Mouse (Mus musculus) ovary, postnatal 14 days (tissue): Measurements from ENCODE around the gene Prap1.

Experiments used
- DNase-seq: peaks from one replicate; pipeline ENCODE4 v3.0.0; 2022; ENCODE audit warnings: low spot score

The Prap1 gene

DNA sequence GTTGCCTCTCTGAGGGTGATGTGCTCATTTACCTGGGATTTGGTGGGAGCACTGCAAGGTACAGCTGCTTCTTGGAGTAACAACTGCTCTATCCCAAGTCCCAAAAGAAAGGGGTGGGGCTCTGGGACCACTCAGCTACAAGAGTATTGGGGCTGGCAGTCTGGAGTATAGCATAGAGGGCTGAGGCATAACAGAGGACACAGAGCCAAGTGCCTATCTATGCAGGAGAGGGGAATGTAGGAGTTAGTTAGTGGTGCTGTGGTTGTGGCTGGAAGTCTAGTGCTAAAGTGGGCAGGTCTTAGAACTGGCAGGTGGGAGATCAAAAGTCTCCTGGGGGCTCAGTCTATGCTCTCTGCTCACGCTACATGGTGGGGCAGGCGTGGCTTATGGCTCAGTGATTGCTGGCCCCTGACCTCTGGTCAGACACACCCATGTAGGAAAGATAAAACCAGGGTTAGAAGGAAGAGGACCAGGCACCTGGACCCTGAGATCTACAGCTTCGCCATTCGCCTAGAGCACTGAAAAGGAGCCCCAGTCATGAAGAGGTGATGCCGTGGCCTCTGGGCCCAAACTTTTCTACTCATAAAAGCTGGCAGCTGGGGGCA lies at the start of gene Prap1:
Prap1 (plus strand) TSS at position 472 of the 605 bp plus-strand sequence.
- DNase-seq, result no peak

DNA sequence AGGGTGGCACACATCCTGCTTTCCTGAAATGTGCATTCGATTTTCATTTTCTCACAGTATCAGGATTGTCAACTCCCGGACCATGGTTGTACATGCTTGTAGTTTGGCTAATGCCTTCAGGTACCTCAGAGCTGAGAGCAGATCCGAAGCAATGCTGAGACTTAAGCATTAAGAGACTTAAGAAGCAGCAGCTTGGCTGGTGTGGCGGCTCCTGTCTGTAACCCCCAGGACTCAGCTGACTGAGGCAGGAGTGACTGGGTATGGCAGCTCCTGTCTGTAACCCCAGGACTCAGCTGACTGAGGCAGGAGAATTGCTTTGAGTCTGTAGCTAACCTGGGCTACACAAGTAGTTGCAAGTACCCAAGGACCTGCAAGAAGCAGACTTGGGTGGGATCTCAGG lies 47.6 kb upstream of the Prap1 start:
- no peak for DNase-seq

DNA sequence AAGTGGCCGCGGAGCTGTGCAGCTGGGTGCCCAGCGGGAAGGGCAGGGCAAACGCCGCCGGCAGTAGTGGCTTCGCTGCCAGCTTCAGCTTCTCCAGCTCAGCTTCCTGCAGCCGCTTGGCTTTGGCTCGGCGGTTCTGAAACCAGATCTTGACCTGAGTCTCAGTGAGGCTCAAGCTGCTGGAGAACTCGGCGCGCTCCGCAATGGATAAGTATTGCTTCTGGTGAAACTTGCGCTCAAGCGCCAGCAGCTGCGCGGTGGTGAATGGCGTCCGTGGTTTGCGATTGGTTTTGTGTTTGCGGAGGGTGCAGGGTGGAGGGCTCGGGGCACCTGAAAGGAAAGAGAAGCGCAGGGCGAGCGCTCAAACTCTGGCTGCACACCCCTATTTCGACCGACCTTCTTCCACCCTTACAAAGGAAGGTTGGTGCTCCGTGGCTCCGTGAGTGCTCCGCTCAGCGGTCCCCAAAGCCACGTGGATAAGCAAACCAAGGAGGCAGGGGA lies 45.3 kb upstream of the Prap1 start:
- no peak for DNase-seq

DNA sequence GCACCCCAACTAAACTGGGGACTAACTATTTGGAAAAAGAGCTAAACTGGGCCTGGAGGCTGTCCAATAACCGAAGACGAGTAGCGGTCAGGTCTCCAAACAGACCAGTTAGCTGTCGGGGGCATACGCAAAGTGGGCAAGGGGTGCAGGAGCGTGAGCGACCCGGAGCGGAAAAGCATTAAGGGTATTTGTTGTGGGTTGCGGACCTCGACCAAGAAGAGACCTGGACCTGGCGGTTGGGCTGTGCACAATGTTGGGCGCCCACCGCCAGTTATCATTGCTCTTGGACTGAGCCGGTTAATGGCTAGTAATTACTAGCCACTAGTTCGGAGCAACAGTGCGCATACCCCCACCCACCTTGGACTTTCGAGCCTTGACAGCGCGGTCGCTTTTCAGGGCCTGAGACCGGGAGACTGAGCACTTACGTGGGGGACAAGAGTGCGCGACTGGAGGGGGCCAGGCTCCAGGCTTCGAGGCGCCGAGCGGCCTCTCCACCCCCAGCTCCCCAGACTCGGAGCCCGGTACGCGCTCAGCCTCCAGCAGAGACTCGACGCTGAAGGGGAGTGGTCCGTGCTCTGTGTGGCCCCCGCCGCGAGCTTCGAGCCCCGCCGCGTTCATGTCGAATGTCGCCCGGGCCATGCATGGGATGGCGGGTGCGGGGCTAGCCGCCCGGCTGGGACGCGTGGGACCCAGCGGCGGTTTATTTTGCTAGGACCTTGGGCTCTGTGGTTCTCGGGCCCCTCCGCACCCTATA lies 44.7 kb upstream of the Prap1 start, which contains the start of gene Msx3:
Msx3 (minus strand) TSS at position 729 of the 754 bp plus-strand sequence.
- no peak for DNase-seq

DNA sequence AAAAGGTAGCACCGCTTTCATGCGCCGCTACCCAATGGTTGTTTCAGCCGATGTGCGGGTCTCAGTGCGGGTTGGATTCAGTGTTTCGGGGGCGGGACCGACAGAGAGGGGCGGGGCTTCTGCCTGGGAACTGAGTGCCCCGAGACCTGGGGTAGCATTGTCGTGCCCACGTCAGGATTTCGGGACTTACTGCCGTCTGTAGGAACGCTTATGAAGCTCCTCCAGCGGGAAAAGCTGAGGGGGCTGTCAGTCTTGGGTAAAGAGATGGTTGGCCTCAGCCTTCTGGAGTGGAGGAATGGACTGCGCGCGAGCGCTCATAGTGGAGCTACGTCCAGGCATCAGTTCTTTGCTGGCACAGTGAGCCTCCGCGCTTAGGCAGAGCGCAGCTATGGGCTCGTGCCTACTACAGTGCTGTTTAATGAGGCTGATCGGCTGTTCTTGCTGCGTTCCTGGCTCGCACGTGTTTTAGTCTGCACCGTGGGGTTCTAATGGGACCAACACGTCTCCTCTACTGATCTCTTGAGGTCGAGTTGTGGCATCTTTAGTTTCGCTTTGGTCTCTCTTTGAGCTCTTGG lies 44.0 kb upstream of the Prap1 start:
- no peak for DNase-seq

DNA sequence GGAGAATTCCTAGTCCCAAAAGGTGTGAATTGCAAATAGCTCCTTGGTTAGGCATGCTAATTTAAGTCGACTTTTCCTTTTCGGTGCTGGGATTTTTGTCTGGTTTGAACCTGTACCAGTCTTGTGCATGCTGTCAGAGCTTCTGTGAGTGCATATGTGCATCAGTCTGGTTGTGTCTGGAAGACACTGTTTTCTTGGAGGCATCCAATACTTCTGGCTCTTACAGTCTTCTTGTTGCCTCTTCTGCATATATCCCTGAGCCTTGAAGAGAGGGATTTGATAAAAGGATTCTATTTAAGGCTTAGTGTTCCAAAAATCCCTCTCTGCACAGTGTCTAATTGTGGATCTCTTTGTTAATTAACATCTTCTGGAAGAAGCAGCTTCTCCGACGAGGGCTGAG lies 39.1 kb upstream of the Prap1 start:
- DNase-seq, result no peak

DNA sequence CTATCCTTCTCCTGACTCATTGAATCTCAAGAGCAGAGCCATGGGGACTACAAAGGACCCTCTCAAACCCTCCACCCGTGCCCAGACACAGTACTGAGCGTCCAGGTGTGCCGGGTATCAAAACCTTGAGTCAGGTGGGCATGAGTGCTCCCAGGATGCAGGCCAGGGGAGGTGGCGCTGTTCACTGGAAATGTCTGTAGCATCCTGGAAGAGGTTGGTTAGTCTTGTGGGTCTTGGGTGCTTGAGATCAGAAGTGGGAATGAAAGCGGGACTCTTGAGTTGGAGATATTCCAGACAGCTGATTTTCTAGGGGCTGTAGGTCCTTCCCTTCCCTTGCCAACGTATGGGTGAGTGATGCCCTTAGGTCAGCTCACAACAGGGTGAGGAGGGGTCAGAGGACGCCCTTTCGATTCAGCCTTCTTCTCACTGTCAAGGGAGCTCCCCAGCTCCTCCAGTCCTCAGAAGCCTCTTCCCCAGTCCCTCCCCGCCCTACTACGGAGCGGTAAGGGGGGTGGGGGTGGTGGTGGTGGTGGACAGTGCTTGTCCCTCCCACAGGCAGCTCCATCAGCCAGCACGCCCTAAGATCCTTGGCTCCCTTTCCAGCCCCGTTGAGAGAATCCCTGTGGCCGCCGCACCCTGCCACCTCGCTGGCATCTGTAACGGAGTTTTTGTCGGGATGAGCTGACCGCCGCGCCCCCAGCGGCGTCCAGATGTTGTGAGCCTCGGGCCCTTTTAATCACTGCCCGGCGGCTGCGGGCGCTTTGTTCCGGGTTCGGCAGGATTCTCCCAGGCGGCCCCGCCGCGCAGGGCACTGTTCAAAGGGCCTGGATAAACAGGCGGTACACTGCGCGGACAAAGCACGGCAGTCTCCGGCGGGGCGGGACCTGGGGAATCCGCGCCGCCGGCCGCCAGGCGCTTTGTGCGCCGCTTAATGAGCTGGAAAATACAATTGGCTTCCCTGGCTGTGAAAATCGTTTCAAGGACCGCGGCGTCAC lies 35.5 kb upstream of the Prap1 start:
- DNase-seq, result no peak

DNA sequence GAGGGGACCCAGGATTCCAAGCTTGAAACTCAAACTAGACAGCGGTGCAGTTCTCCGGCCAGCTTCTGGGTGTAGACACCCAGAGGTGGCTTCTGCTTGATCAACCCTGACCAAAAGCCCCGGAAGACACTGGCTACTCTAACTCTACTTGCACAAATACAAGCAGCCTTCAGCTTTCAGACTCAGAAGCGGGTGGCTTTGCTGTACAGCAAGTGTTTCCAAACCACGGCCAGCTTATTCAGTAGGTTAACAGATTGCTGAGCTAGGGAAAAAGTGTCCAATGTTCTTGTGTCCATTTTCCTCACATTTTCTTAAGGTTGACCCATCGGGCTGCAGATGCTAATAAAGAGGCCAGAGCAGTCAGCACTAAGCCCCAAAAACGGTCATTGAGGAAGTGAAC lies 34.7 kb upstream of the Prap1 start:
- DNase-seq, result no peak

DNA sequence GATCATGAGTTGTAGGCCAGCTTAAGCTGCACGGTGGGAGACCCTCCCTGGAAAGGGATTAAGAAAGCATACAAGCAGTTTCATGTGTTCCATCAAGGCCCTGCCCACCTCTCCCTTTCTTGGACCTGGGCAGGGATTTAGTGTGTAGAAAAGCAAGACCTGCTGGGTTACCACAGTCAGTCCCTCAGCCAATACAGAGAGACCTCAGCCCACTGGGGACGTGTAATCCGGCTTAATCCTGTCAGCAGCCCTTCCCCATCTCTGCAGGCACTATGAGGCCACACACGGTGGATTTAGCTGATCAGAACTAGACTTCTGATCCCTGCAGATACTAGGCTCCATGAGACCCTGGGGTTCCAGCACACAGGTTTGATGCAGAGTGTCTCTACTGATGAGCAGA lies 33.6 kb upstream of the Prap1 start:
- DNase-seq, result no peak

DNA sequence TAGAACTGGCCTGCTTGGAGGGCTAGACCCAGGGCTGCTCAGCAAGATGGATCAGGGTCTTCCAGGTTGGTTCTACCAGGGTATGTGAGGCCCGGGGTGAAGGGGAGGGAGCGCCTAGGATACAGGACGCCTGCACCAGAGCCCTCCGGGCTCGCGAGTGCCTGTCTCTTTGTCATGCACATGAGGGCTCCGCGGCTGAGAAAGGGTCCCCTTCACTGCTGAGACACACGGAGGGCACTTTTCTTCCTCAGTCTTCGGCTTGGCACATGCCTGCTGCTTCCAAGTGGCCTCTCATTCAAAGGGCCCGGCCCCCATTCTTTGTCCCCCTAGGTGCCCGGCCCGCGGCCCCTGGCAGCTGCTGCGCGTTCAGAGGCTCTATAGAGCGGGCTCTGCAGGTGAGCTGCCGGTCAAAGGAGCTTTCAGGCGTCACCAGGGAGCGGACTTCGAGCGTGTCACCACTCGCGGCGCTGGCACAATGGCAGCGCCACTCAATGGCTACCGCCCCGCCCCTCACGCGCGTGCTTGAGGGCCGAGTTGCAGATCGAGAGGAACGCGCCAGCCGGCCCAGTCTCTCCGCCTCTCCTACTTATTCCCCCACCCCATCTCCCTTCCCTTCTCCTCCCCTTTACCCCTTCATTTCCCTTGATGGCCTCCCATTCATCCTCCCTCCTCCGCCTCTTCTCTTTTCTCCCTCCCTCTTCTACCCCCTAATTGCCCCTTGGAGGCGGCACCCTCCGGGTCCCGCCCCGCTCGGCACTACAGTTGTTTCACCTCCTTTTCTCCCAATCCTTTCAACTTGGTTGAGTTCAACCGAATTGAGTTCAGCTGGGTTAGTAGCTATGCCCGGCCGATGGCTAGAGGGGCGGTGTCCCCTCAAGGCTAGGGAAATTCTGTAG lies 32.0 kb upstream of the Prap1 start:
- DNase-seq, result no peak

DNA sequence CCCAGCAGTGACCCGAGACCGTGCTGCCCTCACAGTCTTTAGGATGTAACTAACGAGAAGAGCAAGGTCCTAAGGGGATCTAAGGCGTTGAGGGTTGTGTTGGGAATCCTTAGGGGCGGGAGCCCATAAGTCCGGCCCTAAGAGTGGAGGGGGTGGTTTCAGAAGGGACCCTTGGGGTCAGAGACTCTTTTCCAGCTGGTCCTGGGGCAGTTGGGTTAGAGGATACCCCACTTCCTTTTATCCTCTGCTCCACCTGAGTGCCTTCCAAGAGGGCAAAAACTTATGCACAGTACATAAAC lies 31.4 kb upstream of the Prap1 start:
- no peak for DNase-seq

DNA sequence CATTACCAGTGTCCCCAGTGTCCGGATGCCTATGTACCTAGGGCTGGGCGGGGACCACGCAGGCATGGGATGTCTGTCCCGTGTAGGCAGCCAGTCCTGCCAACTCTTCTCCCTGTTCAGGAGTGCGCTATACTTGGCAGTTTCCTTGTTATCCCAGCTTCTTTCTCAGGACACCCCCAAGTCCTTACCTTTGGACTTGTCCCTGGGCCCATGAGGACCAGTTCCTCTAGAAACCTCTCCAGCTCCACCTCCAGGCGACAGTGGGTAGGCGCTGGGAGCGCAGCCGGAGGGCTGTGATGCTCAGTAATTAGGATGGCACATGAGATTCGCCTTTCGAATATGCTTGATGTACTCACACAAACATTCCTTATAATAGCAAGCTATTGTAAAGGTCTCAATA lies 30.9 kb upstream of the Prap1 start:
- DNase-seq, result no peak

DNA sequence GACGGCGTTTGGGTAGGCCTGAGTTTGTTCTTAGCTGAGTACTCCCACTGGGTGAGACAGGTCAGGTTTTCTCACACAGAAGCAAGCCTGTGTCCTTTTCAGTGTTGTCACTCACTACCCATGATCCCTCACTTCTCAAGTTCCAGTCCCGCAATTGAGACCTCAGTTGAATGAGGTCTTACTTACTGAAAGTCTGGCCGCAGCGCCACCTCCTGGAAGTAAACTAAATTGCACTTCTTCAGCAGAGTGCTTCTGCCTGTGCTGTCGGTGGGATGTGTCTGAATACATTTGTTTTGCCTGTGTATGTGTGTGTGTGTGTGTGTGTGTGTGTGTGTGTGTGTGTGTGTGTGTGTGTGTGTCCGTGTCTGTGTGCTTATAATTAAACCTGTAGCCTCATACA lies 30.1 kb upstream of the Prap1 start:
- DNase-seq, result no peak

DNA sequence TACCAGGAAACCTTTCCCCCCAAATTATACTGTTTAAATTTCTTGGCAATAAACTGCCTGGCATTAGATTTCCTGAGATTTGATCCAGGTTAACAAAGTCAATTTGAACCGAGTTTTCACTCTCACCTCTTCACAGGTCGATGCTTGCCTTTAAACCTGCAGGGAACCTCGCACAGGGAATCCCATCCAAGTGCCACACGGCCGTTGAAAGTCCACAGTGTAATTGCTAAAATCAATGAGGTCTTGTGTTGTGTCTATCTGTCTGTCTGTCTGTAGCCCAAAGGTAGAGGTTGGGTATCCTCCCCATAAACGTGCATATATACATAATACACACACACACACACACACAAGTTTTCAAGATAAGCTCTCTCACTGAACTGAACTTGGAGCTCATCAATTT lies 25.8 kb upstream of the Prap1 start:
- no peak for DNase-seq

DNA sequence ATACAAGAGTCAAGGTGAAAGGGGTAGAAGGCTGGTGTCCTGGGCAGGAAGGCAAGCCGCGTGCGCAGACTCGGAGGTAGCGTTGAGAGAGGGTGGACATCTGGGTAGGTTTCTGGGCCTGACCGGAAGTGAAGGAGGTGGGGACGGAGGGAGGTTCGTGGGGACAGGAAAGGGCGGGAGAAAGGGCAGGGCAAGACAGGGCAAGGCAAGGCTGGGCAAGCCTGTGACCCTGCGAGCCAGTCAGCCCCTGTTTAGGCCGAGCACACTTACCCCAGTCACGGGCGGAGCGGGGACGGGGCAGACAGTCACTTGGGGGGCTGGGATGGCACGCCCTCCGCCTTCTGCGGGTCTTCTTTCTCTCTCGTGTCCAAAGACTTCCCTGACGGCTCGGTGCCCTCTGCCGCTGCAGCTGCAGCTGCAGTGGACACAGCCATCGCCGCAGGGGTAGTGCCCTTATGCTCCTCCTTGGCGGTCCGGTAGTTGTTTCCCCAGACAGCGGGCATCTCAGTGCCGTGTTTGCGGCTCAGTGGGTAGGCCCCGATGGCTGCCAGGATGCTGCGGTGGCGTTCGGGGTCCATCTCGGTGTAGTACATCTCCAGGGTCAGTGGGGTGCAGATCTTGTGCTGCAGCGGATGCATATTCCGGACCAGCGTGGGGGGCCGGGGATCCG lies 23.0 kb upstream of the Prap1 start:
- no peak for DNase-seq

DNA sequence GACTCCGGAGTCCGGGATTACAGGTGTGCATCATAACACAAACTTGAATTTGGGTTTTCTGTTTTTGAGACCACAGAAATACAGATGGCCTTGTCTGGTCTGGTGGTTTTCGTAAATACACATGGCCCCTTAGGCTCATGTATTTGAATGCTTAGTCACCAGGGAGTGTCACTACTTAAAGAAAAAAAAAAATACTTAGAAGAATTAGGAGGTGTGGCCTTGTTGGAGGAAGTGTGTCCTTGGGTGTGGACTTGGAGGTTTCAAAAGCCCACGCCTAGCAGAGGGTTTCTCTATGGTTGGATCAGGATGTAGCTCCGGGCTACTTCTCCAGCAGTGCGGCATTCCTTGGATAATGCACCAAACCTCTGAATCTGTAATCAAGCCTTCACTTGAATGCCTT lies 15.5 kb upstream of the Prap1 start:
- DNase-seq, result no peak

DNA sequence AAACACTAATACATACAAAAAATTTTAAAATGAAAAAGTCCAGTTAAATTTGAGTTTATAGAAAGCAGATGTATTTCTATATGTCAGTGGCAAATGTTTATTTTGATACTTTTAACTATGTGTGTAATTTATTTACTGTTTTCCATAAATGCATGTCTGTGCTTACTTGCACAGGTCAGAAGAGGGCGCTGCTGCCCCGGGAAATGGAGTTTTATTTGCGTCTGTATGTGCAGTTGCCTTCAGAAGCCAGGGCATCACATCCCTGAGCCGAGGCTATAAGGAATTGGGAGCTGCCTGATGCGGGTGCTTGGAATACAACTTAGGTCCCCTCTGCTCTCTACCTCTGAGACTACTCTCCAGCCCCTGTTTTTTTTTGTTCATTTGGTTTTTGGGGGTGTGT lies 14.5 kb upstream of the Prap1 start:
- DNase-seq, result peak; percentile 54

DNA sequence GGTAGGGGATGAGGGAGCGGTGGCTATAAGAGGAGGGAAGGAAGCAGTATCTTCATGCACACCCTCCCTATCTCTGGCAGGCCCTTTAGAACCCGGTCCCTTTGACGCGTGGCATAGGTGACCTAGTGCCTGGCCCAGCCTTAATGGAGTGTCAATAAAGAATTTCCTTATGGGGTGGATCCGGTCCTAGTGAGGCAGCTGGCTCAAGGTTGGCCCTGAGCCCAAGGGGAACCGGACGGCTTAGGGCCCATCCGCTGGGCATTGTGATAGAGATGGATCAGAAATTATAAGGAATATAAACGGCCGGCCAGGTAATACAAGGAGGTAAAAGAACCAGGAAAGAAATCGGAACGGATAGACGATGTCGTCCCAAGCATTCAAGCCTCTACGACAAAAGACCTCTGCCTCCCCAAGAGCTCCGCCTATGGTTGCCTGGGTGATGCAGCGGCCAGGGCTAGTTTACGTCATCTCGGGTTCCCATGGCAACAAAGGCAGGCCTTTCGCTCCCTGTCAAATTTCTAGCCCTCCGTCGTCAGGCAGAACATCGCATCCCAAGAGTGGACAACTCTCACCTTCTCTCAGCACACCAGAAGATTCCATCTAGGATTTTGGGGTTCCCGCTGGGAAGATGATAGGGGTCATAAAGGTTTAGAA lies 12.6 kb upstream of the Prap1 start:
- peak; percentile 54 for DNase-seq

DNA sequence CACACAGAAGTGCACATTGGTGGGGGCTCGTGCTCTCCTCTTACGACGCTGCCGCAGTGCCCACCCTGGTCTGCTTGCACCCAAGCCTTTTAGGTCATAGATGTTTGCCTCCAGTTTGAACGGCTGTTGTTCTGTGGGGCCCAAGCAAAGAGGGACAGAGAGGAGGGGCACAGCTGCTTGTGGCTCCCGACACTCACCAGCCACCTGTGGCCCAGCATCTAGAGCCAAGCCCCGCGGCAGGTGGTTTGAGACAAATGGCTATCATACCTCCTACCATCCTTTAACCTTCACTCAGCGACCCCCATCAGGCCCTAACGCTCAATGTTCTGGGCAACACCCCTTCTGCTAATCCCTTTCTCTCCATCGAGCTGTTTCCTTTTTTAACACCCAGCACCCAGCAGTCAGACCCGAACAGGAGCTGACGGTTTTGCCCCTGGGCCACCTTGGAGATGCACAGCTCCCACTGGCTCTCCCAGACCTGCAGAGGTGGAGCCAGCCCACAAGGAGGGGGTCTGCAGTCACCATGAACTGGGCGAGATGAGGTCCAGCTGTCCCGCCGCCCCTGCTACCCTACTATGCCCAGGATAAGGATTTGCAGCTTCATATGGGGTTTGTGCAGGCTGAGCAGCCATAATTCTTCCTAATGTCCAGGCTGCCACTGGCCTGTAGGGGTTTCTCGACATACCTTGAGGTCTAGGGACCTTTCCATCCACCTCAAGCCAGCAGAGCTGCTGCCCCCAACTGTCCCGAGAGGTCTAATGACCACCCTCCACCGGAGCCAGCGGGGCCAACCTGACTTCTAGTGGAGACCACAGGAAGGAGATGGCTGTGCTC lies 11.6 kb upstream of the Prap1 start:
- DNase-seq, result no peak
